Mouse (Mus musculus) adrenal gland, adult (tissue): ENCODE data around the gene Vti1a.

ENCODE experiments used
- DNase-seq, 2 experiments: peaks; one replicate each; pipeline ENCODE4 v3.0.0; 2022 to 2023; ENCODE audit warnings: low spot score in 1 of 2; ENCODE audit not compliant: inconsistent age in 2 of 2

Gene Vti1a

GRCm38 (mm10) chr19:55580152-55580551, 264.1 kb downstream of the Vti1a start:
- DNase-seq: no peak

- DNase-seq: no peak
Measured at GRCm38 (mm10) chr19:55580667-55581066, 264.6 kb downstream of the Vti1a start.

GRCm38 (mm10) chr19:55582896-55583653, 267.0 kb downstream of the Vti1a start:
- DNase-seq: no peak

GRCm38 (mm10) chr19:55585270-55586224, 269.5 kb downstream of the Vti1a start:
- DNase-seq: no peak

- no peak for DNase-seq
Measured at GRCm38 (mm10) chr19:55587638-55588421, 271.7 kb downstream of the Vti1a start.

- DNase-seq: no peak
Measured at GRCm38 (mm10) chr19:55588948-55589896, 273.1 kb downstream of the Vti1a start.

GRCm38 (mm10) chr19:55592876-55593691, 277.0 kb downstream of the Vti1a start:
- DNase-seq: peak in 1 of 2 experiments; percentile 50

GRCm38 (mm10) chr19:55593729-55594444, 277.8 kb downstream of the Vti1a start:
- DNase-seq: peak; percentile 80 to 81

- no peak for DNase-seq
Measured at GRCm38 (mm10) chr19:55594451-55594850, 278.4 kb downstream of the Vti1a start.

- no peak for DNase-seq
Measured at GRCm38 (mm10) chr19:55595945-55596649, 280.0 kb downstream of the Vti1a start.

GRCm38 (mm10) chr19:55596804-55597203, 280.7 kb downstream of the Vti1a start:
- DNase-seq: no peak

- DNase-seq: no peak
Measured at GRCm38 (mm10) chr19:55597296-55597695, 281.2 kb downstream of the Vti1a start.

GRCm38 (mm10) chr19:55597951-55598350, 281.9 kb downstream of the Vti1a start:
- DNase-seq: peak; percentile 84 to 91

- DNase-seq: no peak
Measured at GRCm38 (mm10) chr19:55599124-55599523, 283.0 kb downstream of the Vti1a start.

GRCm38 (mm10) chr19:55607725-55608124, 291.6 kb downstream of the Vti1a start:
- no peak for DNase-seq

GRCm38 (mm10) chr19:55608858-55609375, 292.8 kb downstream of the Vti1a start:
- DNase-seq: no peak

- DNase-seq: no peak
Measured at GRCm38 (mm10) chr19:55609806-55610205, 293.7 kb downstream of the Vti1a start.

- no peak for DNase-seq
Measured at GRCm38 (mm10) chr19:55615743-55616142, 299.6 kb downstream of the Vti1a start.
